Mouse (Mus musculus) adrenal gland, adult (tissue): ENCODE measurements around the gene Slc36a2.
"Not testable (repeated sequence)": the region's sequence is repeated elsewhere in the genome, so short reads cannot be mapped to it uniquely, and the experiment has no call there.

Experiments
- DNase-seq, 2 experiments: peaks; one replicate each; pipeline ENCODE4 v3.0.0; 2022 to 2023; ENCODE audit warnings: low spot score in 1 of 2; ENCODE audit not compliant: inconsistent age in 2 of 2

Slc36a2 gene

GRCm38 (mm10) chr11:55134871-55135270, 50.0 kb downstream of the Slc36a2 start:
- DNase-seq: peak in 1 of 2 experiments; percentile 18

- no peak for DNase-seq
These were observed 50.5 kb downstream of the Slc36a2 start for GRCm38 (mm10) chr11:55134407-55134806.

- DNase-seq: no peak
These were observed 51.7 kb downstream of the Slc36a2 start for GRCm38 (mm10) chr11:55133204-55133603.

- DNase-seq: no peak
These were observed 52.9 kb downstream of the Slc36a2 start for GRCm38 (mm10) chr11:55131946-55132345.

- DNase-seq: peak in 1 of 2 experiments; percentile 22
These were observed 53.7 kb downstream of the Slc36a2 start for GRCm38 (mm10) chr11:55131077-55131742.

GRCm38 (mm10) chr11:55128411-55128810, 56.5 kb downstream of the Slc36a2 start:
- DNase-seq: no peak

GRCm38 (mm10) chr11:55127937-55128336, 56.9 kb downstream of the Slc36a2 start:
- peak; percentile 68 to 86 for DNase-seq

- peak in 1 of 2 experiments; percentile 18 for DNase-seq
These were observed 58.2 kb downstream of the Slc36a2 start for GRCm38 (mm10) chr11:55126663-55127062.

GRCm38 (mm10) chr11:55121430-55121829, 63.4 kb downstream of the Slc36a2 start:
- no peak for DNase-seq

- peak in 1 of 2 experiments; percentile 48 for DNase-seq
These were observed 64.0 kb downstream of the Slc36a2 start for GRCm38 (mm10) chr11:55120821-55121271.

GRCm38 (mm10) chr11:55120279-55120678, 64.6 kb downstream of the Slc36a2 start:
- DNase-seq: no peak

- no peak for DNase-seq
These were observed 67.8 kb downstream of the Slc36a2 start for GRCm38 (mm10) chr11:55117031-55117430.

- DNase-seq: peak; percentile 53 to 85
These were observed 68.9 kb downstream of the Slc36a2 start for GRCm38 (mm10) chr11:55116004-55116403.

GRCm38 (mm10) chr11:55114291-55114690, 70.6 kb downstream of the Slc36a2 start:
- DNase-seq: peak in 1 of 2 experiments; percentile 37

- DNase-seq: not testable (repeated sequence)
These were observed 71.0 kb downstream of the Slc36a2 start for GRCm38 (mm10) chr11:55113861-55114250.

GRCm38 (mm10) chr11:55113209-55113860, 71.5 kb downstream of the Slc36a2 start:
- peak in 1 of 2 experiments; percentile 68 for DNase-seq

- DNase-seq: peak; percentile 57 to 76
These were observed 74.2 kb downstream of the Slc36a2 start for GRCm38 (mm10) chr11:55110566-55111169.

GRCm38 (mm10) chr11:55109521-55110300, 75.2 kb downstream of the Slc36a2 start:
- DNase-seq: peak in 1 of 2 experiments; percentile 35
